Mouse (Mus musculus) cerebellum, adult 2 months (tissue): ENCODE measurements around the gene Apba3.

Experiments
- CTCF ChIP-seq: fragments of 200-500 bp; IDR thresholded peaks from 2 replicates; pipeline ENCODE4 v1.5.1; 2011; ENCODE audit warnings: low read depth, mild to moderate bottlenecking, control low read depth, low read length, moderate library complexity, borderline replicate concordance; ENCODE audit not compliant: insufficient read depth
- POLR2A ChIP-seq: fragments of 200-500 bp; IDR thresholded peaks from 2 replicates; pipeline ENCODE4 v1.6.1; 2011; ENCODE audit warnings: low read length, control low read depth, borderline replicate concordance; ENCODE audit not compliant: insufficient read depth

DNA sequence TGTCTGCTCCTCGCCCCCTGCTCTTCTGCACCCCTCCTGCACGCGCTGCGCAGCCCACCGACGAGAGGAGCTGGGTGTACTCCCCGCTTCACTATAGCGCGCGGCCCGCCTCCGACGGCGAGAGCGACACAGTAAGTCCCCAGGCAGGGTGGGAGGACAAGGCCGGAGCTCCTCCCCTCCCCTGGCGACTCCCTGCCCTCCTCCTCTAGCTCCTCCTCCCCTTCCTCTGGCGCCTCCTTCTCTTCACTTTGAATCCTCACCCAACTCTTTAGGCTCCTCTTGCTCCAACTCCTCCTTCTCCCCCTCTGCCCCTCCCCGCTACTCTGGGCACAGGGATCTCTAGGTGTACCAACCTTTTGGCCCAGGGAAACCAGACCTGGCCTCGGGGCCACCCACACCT, 50.5 kb downstream of the Apba3 start:
- no peak for TF ChIP-seq CTCF
- TF ChIP-seq POLR2A = no peak
